Comparison of ENCODE assay signal across 25 mouse cellular contexts in genomic region chr15:30931906-30932305, GRCm38 (mm10).
DNase-seq lines count a peak whose midpoint lies in the region; ATAC-seq and TF ChIP-seq lines count a peak whose summit lies in the region.
"Had no signal": no experiment of that assay in that cellular context is flagged by ENCODE, and none has a peak within 500 bp of the region (broad histone marks: within the 10 kb centered on the region; RNA-seq: fewer than 3 reads in every experiment).

No protein-coding gene starts in this region.

- TF ChIP-seq POLR2A in liver, adult 2 months (IDR thresholded peaks at IDR 0.05; ENCODE audit: extremely low read depth, insufficient read depth, low read length): no peak

- no peak overlapping the region for H3K4me3 ChIP-seq in liver, adult 2 months (ENCODE audit: insufficient read depth, low read depth, low read length)
- no peak overlapping the region for H3K4me3 ChIP-seq in liver, embryonic 12.5 days
- no peak overlapping the region for H3K4me3 ChIP-seq in lung, embryonic 16.5 days (ENCODE audit: low read length)
- H3K4me3 ChIP-seq: embryonic facial prominence, embryonic 10.5 days; embryonic facial prominence, embryonic 12.5 days; forebrain, embryonic 13.5 days had no signal

- H3K79me2 ChIP-seq in liver, adult 2 months (ENCODE audit: control insufficient read depth, insufficient read depth, low read length): no peaks in the 10 kb centered on the region

- TF ChIP-seq CTCF in liver, adult 2 months (IDR thresholded peaks at IDR 0.05; ENCODE audit: low read depth, low read length): no peak

- no peaks in the 10 kb centered on the region for H3K4me1 ChIP-seq in liver, adult 2 months (ENCODE audit: control insufficient read depth, insufficient read depth, low read length)
- H3K4me1 ChIP-seq in liver, embryonic 12.5 days: no peaks in the 10 kb centered on the region
- no peaks in the 10 kb centered on the region for H3K4me1 ChIP-seq in lung, embryonic 16.5 days (replicated peaks; ENCODE audit: control insufficient read depth, insufficient read depth, low read length)
- H3K4me1 ChIP-seq: embryonic facial prominence, embryonic 10.5 days; embryonic facial prominence, embryonic 12.5 days; forebrain, embryonic 13.5 days had no signal

- no peak for ATAC-seq in liver, embryonic 12.5 days
- peak; percentile 69; the same call in 1 of the 2 replicates for ATAC-seq in lung, embryonic 16.5 days (ENCODE audit: low read depth)
- ATAC-seq: activated CD4-positive, CD25-positive, alpha-beta regulatory T cell, adult 4 months; CD4-positive, CD25-positive, alpha-beta regulatory T cell, adult 4 months; forebrain, embryonic 13.5 days; Patski had no signal

- no peaks in the 10 kb centered on the region for H3K36me3 ChIP-seq in liver, adult 2 months (ENCODE audit: control insufficient read depth, insufficient read depth, low read length)
- no peaks in the 10 kb centered on the region for H3K36me3 ChIP-seq in liver, embryonic 12.5 days
- H3K36me3 ChIP-seq in lung, embryonic 16.5 days (ENCODE audit: control insufficient read depth, insufficient read depth, low read length): no peaks in the 10 kb centered on the region
- H3K36me3 ChIP-seq: embryonic facial prominence, embryonic 10.5 days; embryonic facial prominence, embryonic 12.5 days; G1E had no signal

- 55% methylated on average over 5 of the region's 5 CpGs for WGBS in liver, adult 2 months
- 59% methylated on average over 5 of the region's 5 CpGs for WGBS in liver, embryonic 12.5 days (ENCODE audit: insufficient replicate concordance)
- WGBS in lung, embryonic 16.5 days: 62% methylated on average over 5 of the region's 5 CpGs

- H3K9ac ChIP-seq in liver, adult 2 months (ENCODE audit: low read depth, low read length): no peak overlapping the region
- H3K9ac ChIP-seq in liver, embryonic 12.5 days: no peak overlapping the region
- no peak overlapping the region for H3K9ac ChIP-seq in lung, embryonic 16.5 days (ENCODE audit: low read length)
- H3K9ac ChIP-seq: embryonic facial prominence, embryonic 12.5 days; forebrain, embryonic 13.5 days had no signal

- DNase-seq in liver, adult 2 months (ENCODE audit: extremely low read depth, low read depth, low spot score): peak; percentile 17
- DNase-seq in lung, postnatal 10 days: no peak
- peak; percentile 15 for DNase-seq in lung, postnatal 25 days (ENCODE audit: low spot score)
- no peak for DNase-seq in lung, postnatal 14 days
- DNase-seq in testis, postnatal 14 days (ENCODE audit: low spot score): peak; percentile 28
- no peak for DNase-seq in testis, postnatal 10 days (ENCODE audit: low spot score)
- DNase-seq: adrenal gland, adult 8-10 months; adrenal gland, postnatal 14 days; adrenal gland, postnatal 36 days; B cell, adult 2 months; cerebellum, adult 11-12 months; cerebellum, adult 2 months; cerebellum, adult 9-10 months; cerebellum, postnatal 10 days; cerebellum, postnatal 25 days had no signal

- H3K4me2 ChIP-seq in liver, embryonic 12.5 days: no peak overlapping the region
- no peak overlapping the region for H3K4me2 ChIP-seq in lung, embryonic 16.5 days (ENCODE audit: low read depth, low read length)
- H3K4me2 ChIP-seq: embryonic facial prominence, embryonic 12.5 days; forebrain, embryonic 13.5 days had no signal

- no peaks in the 10 kb centered on the region for H3K27me3 ChIP-seq in liver, adult 2 months (ENCODE audit: control insufficient read depth, insufficient read depth, low read length)
- H3K27me3 ChIP-seq in liver, embryonic 12.5 days (replicated peaks): no peaks in the 10 kb centered on the region
- no peaks in the 10 kb centered on the region for H3K27me3 ChIP-seq in lung, embryonic 16.5 days (ENCODE audit: control insufficient read depth, insufficient read depth, low read depth, low read length)
- H3K27me3 ChIP-seq: CH12.LX; embryonic facial prominence, embryonic 12.5 days; forebrain, embryonic 13.5 days; Patski had no signal

- H3K9me3 ChIP-seq in liver, embryonic 12.5 days (replicated peaks): no peaks in the 10 kb centered on the region
- no peaks in the 10 kb centered on the region for H3K9me3 ChIP-seq in lung, embryonic 16.5 days (ENCODE audit: control insufficient read depth, low read length)
- H3K9me3 ChIP-seq: embryonic facial prominence, embryonic 12.5 days had no signal

- no peak overlapping the region for H3K27ac ChIP-seq in liver, adult 2 months (replicated peaks; ENCODE audit: insufficient read depth, low read depth, low read length)
- H3K27ac ChIP-seq in liver, embryonic 12.5 days: no peak overlapping the region
- no peak overlapping the region for H3K27ac ChIP-seq in lung, embryonic 16.5 days (ENCODE audit: low read length)
- H3K27ac ChIP-seq: embryonic facial prominence, embryonic 10.5 days; embryonic facial prominence, embryonic 12.5 days; forebrain, embryonic 13.5 days had no signal

Comparison
In these comparisons a context has a peak if more than half of its experiments do, and no peak if none do; other contexts are left out.
1. DNase-seq: peak in liver, adult 2 months (single experiment), lung, postnatal 25 days (single experiment) and testis, postnatal 14 days (single experiment); none in lung, postnatal 10 days (single experiment), lung, postnatal 14 days (single experiment) and testis, postnatal 10 days (single experiment).